Mouse (Mus musculus) kidney, postnatal 0 days (tissue): ENCODE results near the gene Dnal1. TPM values are rescaled to one million over a fixed set of nuclear protein-coding genes. Genes with fewer than 3 reads are reported as not detected.
"Not testable (repeated sequence)": the region's sequence is repeated elsewhere in the genome, so short reads cannot be mapped to it uniquely, and the experiment has no call there.

Source experiments
- ATAC-seq: fragments of 200-750 bp; cut with Nextera tagmentation; replicated peaks from 2 replicates; pipeline ENCODE4 v1.8.0; 2017; ENCODE audit warnings: low read depth, moderate number of reproducible peaks, moderate TSS enrichment, moderate library complexity; ENCODE audit not compliant: low FRiP score
- DNase-seq: peaks from one replicate; pipeline ENCODE4 v3.0.0-alpha.2; 2016; ENCODE audit warnings: low spot score
- H3K27ac ChIP-seq: fragments of 300-500 bp; sonication (generic); 2 replicates; pipeline ENCODE4 v1.5.1; 2014; ENCODE audit warnings: mild to moderate bottlenecking
- H3K27me3 ChIP-seq: fragments of 300-500 bp; sonication (generic); 2 replicates; pipeline ENCODE4 v1.6.1; 2014; ENCODE audit warnings: low read length, mixed read lengths; ENCODE audit not compliant: insufficient read depth
- H3K36me3 ChIP-seq: fragments of 300-500 bp; sonication (generic); 2 replicates; pipeline ENCODE4 v1.6.1; 2014; ENCODE audit warnings: low read length, mixed read lengths; ENCODE audit not compliant: insufficient read depth
- H3K4me1 ChIP-seq: fragments of 300-500 bp; sonication (generic); replicated peaks from 2 replicates; pipeline ENCODE4 v1.6.1; 2014; ENCODE audit warnings: antibody characterized with exemption, low read length, mixed read lengths; ENCODE audit not compliant: insufficient read depth
- H3K4me2 ChIP-seq: fragments of 300-500 bp; sonication (generic); 2 replicates; pipeline ENCODE4 v1.6.1; 2014; ENCODE audit warnings: mild to moderate bottlenecking, low read length, moderate library complexity, mixed read lengths
- H3K4me3 ChIP-seq: fragments of 300-500 bp; sonication (generic); replicated peaks from 2 replicates; pipeline ENCODE4 v1.5.1; 2014; ENCODE audit warnings: low read depth, low read length
- H3K9ac ChIP-seq: fragments of 300-500 bp; sonication (generic); 2 replicates; pipeline ENCODE4 v1.6.1; 2014; ENCODE audit warnings: low read depth, low read length
- H3K9me3 ChIP-seq: fragments of 300-500 bp; sonication (generic); replicated peaks from 2 replicates; pipeline ENCODE4 v1.6.1; 2016; ENCODE audit warnings: low read length, inconsistent platforms, mixed read lengths
- CTCF ChIP-seq: IDR thresholded peaks from 2 replicates; pipeline ENCODE4 v1.5.1; 2016; ENCODE audit warnings: antibody characterized with exemption, low read depth, mild to moderate bottlenecking, moderate library complexity
- WGBS: fragments of 180-500 bp; shearing (Covaris S2); extraction: QIAGEN DNeasy Blood & Tissue Kit; methylation state at CpG from one replicate; pipeline ENCODE4 v1.1.7; 2014; 5-methylcytosine and 5-hydroxymethylcytosine counted together
- polyA plus RNA-seq: library from polyadenylated mRNA; unstranded; fragments of >200 nt; fragmentation: Nextera tagmentation; extraction: Ambion mirVana; gene quantifications from 2 replicates; pipeline ENCODE4 v1.2.1, GENCODE M21; 2015

Gene Dnal1
- polyA plus RNA-seq, 1 experiment from 2014 or later = 3.4 TPM

DNA sequence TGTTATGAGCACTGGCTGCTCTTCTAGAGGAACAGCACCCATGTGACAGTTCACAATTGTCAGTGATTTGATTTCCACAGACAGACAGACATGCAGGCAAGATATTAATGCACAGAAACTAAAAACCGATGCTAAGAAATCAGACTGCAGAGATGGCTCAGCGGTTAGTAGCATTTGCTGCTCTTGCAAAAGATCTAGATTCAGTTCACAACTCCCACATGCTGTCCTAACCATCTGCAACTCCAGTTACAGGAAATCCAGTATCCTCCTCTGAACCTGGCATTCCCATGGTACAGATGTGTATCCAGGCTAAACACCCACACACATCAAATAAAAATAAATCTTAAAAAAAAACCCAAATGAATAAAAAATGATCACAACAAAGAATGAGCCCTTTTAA, 42.5 kb upstream of the Dnal1 start:
- H3K27me3 ChIP-seq = no peaks in the 10 kb centered on the region
- WGBS = 77% methylated on average over 2 of the region's 2 CpGs
- no peaks in the 10 kb centered on the region for H3K36me3 ChIP-seq
- no peaks in the 10 kb centered on the region for H3K4me1 ChIP-seq
- no peak overlapping the region for H3K4me2 ChIP-seq
- H3K9ac ChIP-seq = no peak overlapping the region
- no peak for DNase-seq
- H3K9me3 ChIP-seq = no peaks in the 10 kb centered on the region
- TF ChIP-seq CTCF = no peak
- no peak overlapping the region for H3K4me3 ChIP-seq
- no peak overlapping the region for H3K27ac ChIP-seq
- no peak for ATAC-seq

DNA sequence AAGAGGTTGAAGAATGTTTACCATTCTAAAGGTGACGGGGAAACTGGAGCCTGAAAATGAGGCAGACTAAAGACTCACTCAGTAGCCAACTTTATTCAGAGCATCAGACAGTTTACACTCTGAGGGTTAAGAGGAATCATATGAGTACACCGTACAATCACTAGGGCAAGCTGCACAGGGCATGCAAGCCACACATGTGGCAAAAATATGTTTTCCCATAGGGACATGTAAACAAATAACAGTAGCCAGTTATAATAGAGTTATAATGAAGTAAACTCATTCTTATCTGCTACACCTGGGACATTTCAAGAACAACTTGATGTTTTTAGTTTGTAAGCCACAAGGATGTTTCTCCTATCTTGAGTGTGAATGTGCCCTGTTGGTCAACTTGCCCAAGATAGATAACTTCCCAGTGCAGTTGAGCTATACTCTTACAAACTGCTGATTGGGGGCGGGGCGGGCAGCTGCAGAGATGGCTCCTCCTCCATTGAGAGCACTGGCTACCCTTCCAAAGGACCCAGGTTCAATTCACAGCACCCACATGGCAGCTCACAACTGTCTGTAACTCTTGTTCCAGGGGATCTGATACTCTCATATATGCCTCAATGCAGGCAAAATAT, 36.7 kb upstream of the Dnal1 start:
- H3K9me3 ChIP-seq = no peaks in the 10 kb centered on the region
- 89% methylated on average over 4 of the region's 4 CpGs for WGBS
- H3K27ac ChIP-seq = no peak overlapping the region
- H3K36me3 ChIP-seq = no peaks in the 10 kb centered on the region
- H3K4me1 ChIP-seq = no peaks in the 10 kb centered on the region
- no peak overlapping the region for H3K4me2 ChIP-seq
- no peak overlapping the region for H3K4me3 ChIP-seq
- no peak for ATAC-seq
- H3K9ac ChIP-seq = no peak overlapping the region
- DNase-seq = no peak
- no peaks in the 10 kb centered on the region for H3K27me3 ChIP-seq
- no peak for TF ChIP-seq CTCF

GRCm38 (mm10) chr12:84083842-84084241, 30.3 kb upstream of the Dnal1 start:
- no peak for DNase-seq
- H3K27me3 ChIP-seq = no peaks in the 10 kb centered on the region
- no peak overlapping the region for H3K27ac ChIP-seq
- H3K4me3 ChIP-seq = no peak overlapping the region
- no peak for ATAC-seq
- 80% methylated on average over 2 of the region's 2 CpGs for WGBS
- H3K4me2 ChIP-seq = no peak overlapping the region
- no peaks in the 10 kb centered on the region for H3K36me3 ChIP-seq
- no peaks in the 10 kb centered on the region for H3K9me3 ChIP-seq
- H3K4me1 ChIP-seq = no peaks in the 10 kb centered on the region
- TF ChIP-seq CTCF = no peak
- no peak overlapping the region for H3K9ac ChIP-seq

- ATAC-seq (no peak), DNase-seq (no peak)
- Histone ChIP-seq H3K27ac (no peak overlapping the region), H3K4me1 (no peaks in the 10 kb centered on the region), H3K4me2 (no peak overlapping the region), H3K9me3 (no peaks in the 10 kb centered on the region), H3K9ac (no peak overlapping the region), H3K36me3 (no peaks in the 10 kb centered on the region), H3K4me3 (no peak overlapping the region), H3K27me3 (no peaks in the 10 kb centered on the region)
- whole genome bisulfite sequencing = 81% methylated on average over 4 of the region's 4 CpGs
- no peak for TF ChIP-seq CTCF
Measured at GRCm38 (mm10) chr12:84084581-84084980, 29.6 kb upstream of the Dnal1 start.

DNA sequence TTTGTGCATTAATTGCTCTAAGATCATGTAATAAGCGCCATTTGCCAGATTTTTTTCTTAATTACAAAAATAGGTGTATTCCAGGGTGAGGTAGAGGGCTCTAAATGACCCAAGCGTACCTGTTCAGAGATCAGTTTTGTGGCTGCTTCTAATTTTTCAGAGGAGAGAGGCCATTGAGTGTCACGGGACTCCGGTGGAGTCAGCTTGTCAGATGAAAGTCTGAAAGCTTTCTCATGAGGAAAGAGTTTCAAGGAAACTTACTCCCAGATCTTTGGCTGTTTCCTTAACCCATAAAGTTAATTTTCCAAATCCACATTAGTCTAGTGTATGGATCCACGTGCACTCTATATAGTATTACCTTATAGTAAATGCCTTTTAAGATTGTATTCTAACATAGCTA, 19.5 kb upstream of the Dnal1 start:
- H3K36me3 ChIP-seq, H3K4me3 ChIP-seq, H3K27ac ChIP-seq, DNase-seq, H3K9me3 ChIP-seq, H3K4me2 ChIP-seq, H3K27me3 ChIP-seq, ATAC-seq, H3K4me1 ChIP-seq, H3K9ac ChIP-seq: not testable (repeated sequence)
- WGBS = 87% methylated on average over 5 of the region's 5 CpGs

- no peak for ATAC-seq
- TF ChIP-seq CTCF = no peak
- Histone ChIP-seq H3K4me2 (no peak overlapping the region), H3K9me3 (no peaks in the 10 kb centered on the region), H3K4me1 (no peaks in the 10 kb centered on the region), H3K27me3 (no peaks in the 10 kb centered on the region), H3K4me3 (no peak overlapping the region), H3K9ac (no peak overlapping the region), H3K27ac (no peak overlapping the region), H3K36me3 (no peaks in the 10 kb centered on the region)
- DNase-seq = no peak
- WGBS = 96% methylated on average over 2 of the region's 2 CpGs
Measured at GRCm38 (mm10) chr12:84099605-84100004, 14.6 kb upstream of the Dnal1 start.

GRCm38 (mm10) chr12:84100071-84100470, 14.1 kb upstream of the Dnal1 start:
- no peaks in the 10 kb centered on the region for H3K36me3 ChIP-seq
- H3K9me3 ChIP-seq = no peaks in the 10 kb centered on the region
- no peak overlapping the region for H3K27ac ChIP-seq
- no peak for TF ChIP-seq CTCF
- no peak for DNase-seq
- 50% methylated on average over 1 of the region's 1 CpGs for WGBS
- no peaks in the 10 kb centered on the region for H3K4me1 ChIP-seq
- no peak for ATAC-seq
- peak overlapping the region; percentile 77 for H3K4me2 ChIP-seq
- no peak overlapping the region for H3K9ac ChIP-seq
- no peaks in the 10 kb centered on the region for H3K27me3 ChIP-seq
- H3K4me3 ChIP-seq = no peak overlapping the region

DNA sequence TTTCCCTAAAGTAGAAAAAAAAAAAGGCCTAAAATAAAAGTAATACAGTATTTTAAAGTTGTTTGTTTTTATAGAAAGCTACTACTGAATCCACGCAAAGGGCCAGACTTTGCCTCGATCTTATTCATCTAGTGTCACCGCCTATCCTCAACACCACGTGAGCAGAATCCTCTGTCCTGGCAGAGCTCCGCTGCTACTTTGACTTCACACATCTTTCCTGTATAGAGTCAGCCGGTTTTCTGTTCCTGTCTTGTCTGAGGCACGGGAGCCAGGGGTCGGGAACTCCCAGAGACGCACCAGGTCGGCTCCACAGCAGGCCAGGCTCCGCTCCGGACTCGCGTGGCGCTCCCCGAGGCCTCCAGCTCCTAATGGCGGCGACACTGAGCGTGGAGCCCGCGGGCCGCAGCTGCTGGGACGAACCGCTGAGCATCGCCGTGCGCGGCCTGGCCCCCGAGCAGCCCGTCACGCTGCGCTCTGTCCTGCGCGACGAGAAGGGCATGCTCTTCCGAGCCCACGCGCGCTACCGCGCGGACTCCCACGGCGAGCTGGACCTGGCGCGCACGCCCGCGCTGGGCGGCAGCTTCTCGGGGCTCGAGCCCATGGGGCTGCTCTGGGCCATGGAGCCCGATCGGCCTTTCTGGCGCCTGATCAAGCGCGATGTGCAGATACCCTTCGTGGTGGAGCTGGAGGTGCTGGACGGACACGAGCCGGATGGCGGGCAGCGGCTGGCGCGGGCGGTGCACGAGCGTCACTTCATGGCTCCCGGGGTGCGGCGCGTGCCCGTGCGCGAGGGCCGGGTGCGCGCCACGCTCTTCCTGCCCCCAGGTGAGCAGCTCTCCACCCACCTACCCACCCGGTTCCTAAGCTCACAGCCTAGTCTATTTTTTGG, 13.3 kb upstream of the Dnal1 start, which contains the start of gene Acot6:
Acot6 (plus strand) TSS at position 51 of the 889 bp plus-strand sequence.
- not testable (repeated sequence) for H3K4me1 ChIP-seq, H3K36me3 ChIP-seq, H3K27me3 ChIP-seq, H3K9me3 ChIP-seq
- Histone ChIP-seq H3K9ac (peak within 1 kb of the TSS; percentile 67), H3K4me3 (peak within 1 kb of the TSS; percentile 47), H3K4me2 (peak within 1 kb of the TSS; percentile 77), H3K27ac (0 out of 2 replicates have a peak within 1 kb of the TSS, but pooled peaks have one; percentile 13)
- ATAC-seq (peak; percentile 73), DNase-seq (peak; percentile 66)
- under 1% methylated on average over 65 of the region's 80 CpGs for WGBS
